Mouse (Mus musculus): ENCODE results near the gene Rsl24d1.

DNA sequence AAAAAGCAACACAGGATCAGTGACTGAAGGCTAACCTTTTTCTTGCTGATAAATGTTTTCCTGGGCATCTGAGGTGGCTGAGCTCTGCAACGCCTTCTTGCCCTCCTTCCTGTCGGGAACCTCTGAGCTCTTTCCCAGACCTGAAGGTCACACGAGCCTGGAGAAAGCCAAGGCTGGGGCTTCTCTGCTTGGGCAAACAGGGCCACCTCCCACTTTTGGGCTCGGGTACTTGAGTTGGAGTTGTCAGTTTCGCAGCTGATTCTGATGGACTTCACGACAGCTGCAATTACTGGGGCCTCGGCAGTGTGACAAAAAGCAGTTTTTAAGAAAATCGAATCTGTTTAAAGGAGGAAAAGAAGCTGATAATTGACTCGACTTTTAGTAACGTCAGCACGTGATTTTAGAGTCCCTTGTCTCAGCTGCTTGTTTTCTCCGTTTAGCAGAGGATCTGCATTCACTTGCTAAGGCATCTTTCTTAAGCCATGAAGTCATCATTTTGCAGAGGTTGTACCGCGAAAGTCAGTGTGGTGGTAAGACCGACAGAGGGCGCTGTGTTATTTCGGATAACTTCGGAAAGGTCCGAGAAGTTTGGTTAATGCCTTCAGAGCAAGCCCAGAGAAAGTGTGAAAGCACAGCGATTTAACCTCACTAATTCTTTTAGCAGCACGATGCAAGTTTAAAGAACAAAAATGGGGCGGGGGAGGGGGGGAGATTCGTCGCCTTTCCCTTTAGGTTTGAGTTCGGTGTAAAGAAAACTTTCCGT lies 49.5 kb downstream of the Rsl24d1 start:
- TF ChIP-seq CTCF (IDR thresholded peaks at IDR 0.05; ENCODE audit: low read depth) (peak; percentile 90), EP300 (IDR thresholded peaks at IDR 0.05; ENCODE audit: low read depth) (no peak)
